Mouse (Mus musculus) spleen, adult 2 months (tissue): ENCODE data around the gene Odf3l2.

ENCODE experiments used
- CTCF ChIP-seq: fragments of 200-500 bp; IDR thresholded peaks from 2 replicates; pipeline ENCODE4 v1.5.1; 2011; ENCODE audit warnings: mild to moderate bottlenecking, inconsistent platforms; ENCODE audit not compliant: insufficient read depth, insufficient read length, insufficient replicate concordance; ENCODE audit errors: extremely low read depth
- POLR2A ChIP-seq: fragments of 200-500 bp; IDR thresholded peaks from 2 replicates; pipeline ENCODE4 v1.6.1; 2011; ENCODE audit warnings: low read depth, low read length, inconsistent platforms

- TF ChIP-seq CTCF (no peak), POLR2A (no peak)
These were observed 13.3 kb upstream of the Odf3l2 start for GRCm38 (mm10) chr10:79658829-79659228.
